Mouse (Mus musculus) stomach, embryonic 16.5 days (tissue): ENCODE results near the gene Scamp1. TPM values are rescaled to one million over a fixed set of nuclear protein-coding genes. Genes with fewer than 3 reads are reported as not detected.
A peak's percentile ranks its signal among the peaks of the same experiment; 100 is the strongest.

Experiments
- ATAC-seq: fragments of 200-750 bp; cut with Nextera tagmentation; 2 replicates; pipeline ENCODE4 v1.8.0; 2017; ENCODE audit warnings: moderate number of reproducible peaks, moderate TSS enrichment; ENCODE audit not compliant: insufficient read depth, low FRiP score
- H3K27ac ChIP-seq: fragments of 300-500 bp; sonication (generic); 2 replicates; pipeline ENCODE4 v1.5.1; 2014; ENCODE audit warnings: low read length
- H3K27me3 ChIP-seq: fragments of 300-500 bp; sonication (generic); 2 replicates; pipeline ENCODE4 v1.6.1; 2014; ENCODE audit warnings: low read length, control low read depth, mixed read lengths; ENCODE audit not compliant: control insufficient read depth, insufficient read depth
- H3K36me3 ChIP-seq: fragments of 300-500 bp; sonication (generic); 2 replicates; pipeline ENCODE4 v1.6.1; 2014; ENCODE audit warnings: low read length; ENCODE audit not compliant: control insufficient read depth, insufficient read depth
- H3K4me1 ChIP-seq: fragments of 300-500 bp; sonication (generic); 2 replicates; pipeline ENCODE4 v1.6.1; 2014; ENCODE audit warnings: low read length, control low read depth, mixed read lengths; ENCODE audit not compliant: control insufficient read depth, insufficient read depth
- H3K4me2 ChIP-seq: fragments of 300-500 bp; sonication (generic); 2 replicates; pipeline ENCODE4 v1.6.1; 2014; ENCODE audit warnings: low read depth, low read length, mixed read lengths
- H3K4me3 ChIP-seq: fragments of 300-500 bp; sonication (generic); replicated peaks from 2 replicates; pipeline ENCODE4 v1.5.1; 2014; ENCODE audit warnings: mild to moderate bottlenecking, low read length
- H3K9ac ChIP-seq: fragments of 300-500 bp; sonication (generic); 2 replicates; pipeline ENCODE4 v1.6.1; 2014; ENCODE audit warnings: low read length
- H3K9me3 ChIP-seq: fragments of 300-500 bp; sonication (generic); replicated peaks from 2 replicates; pipeline ENCODE4 v1.6.1; 2016; ENCODE audit warnings: low read length, control low read depth; ENCODE audit not compliant: control insufficient read depth
- WGBS: fragments of 180-500 bp; shearing (Covaris S2); extraction: QIAGEN DNeasy Blood & Tissue Kit; methylation state at CpG from one replicate; pipeline ENCODE4 v1.1.7; 2014; 5-methylcytosine and 5-hydroxymethylcytosine counted together
- polyA plus RNA-seq: library from polyadenylated mRNA; unstranded; fragments of >200 nt; fragmentation: Nextera tagmentation; extraction: Ambion mirVana; gene quantifications from 2 replicates; pipeline ENCODE4 v1.2.1, GENCODE M21; 2015

The Scamp1 gene
- polyA plus RNA-seq, 1 experiment from 2014 or later, result 47.7 TPM

- peaks cover 12% of the 10 kb centered on the region for H3K4me1 ChIP-seq
- peak overlapping the region; percentile 72; the same call in 1 of the 2 replicates for H3K27ac ChIP-seq
- H3K4me3 ChIP-seq, result no peak overlapping the region
- ATAC-seq, result peak; percentile 22; the same call in 1 of the 2 replicates
- H3K9me3 ChIP-seq, result peaks cover 3% of the 10 kb centered on the region; the same call in 1 of the 2 replicates
- H3K27me3 ChIP-seq, result no peaks in the 10 kb centered on the region
- 47% methylated on average over 5 of the region's 5 CpGs for WGBS
- H3K36me3 ChIP-seq, result no peaks in the 10 kb centered on the region
- H3K4me2 ChIP-seq, result 0 out of 2 replicates have a peak overlapping the region, but pooled peaks have one; percentile 6
- H3K9ac ChIP-seq, result no peak overlapping the region
Observed at GRCm38 (mm10) chr13:94253052-94253451, 32.6 kb downstream of the Scamp1 start.

GRCm38 (mm10) chr13:94250761-94251160 lies 34.9 kb downstream of the Scamp1 start:
- WGBS, result 92% methylated on average over 6 of the region's 8 CpGs
- H3K9me3 ChIP-seq, result peaks cover 3% of the 10 kb centered on the region; the same call in 1 of the 2 replicates
- no peaks in the 10 kb centered on the region for H3K36me3 ChIP-seq
- H3K4me2 ChIP-seq, result no peak overlapping the region
- no peak overlapping the region for H3K27ac ChIP-seq
- H3K4me3 ChIP-seq, result no peak overlapping the region
- no peak overlapping the region for H3K9ac ChIP-seq
- peaks cover 2% of the 10 kb centered on the region; the same call in 1 of the 2 replicates for H3K4me1 ChIP-seq
- H3K27me3 ChIP-seq, result no peaks in the 10 kb centered on the region
- ATAC-seq, result no peak

- no peak overlapping the region for H3K27ac ChIP-seq
- no peak overlapping the region for H3K4me2 ChIP-seq
- H3K27me3 ChIP-seq, result no peaks in the 10 kb centered on the region
- H3K9me3 ChIP-seq, result peaks cover under 1% of the 10 kb centered on the region; the same call in 1 of the 2 replicates
- H3K9ac ChIP-seq, result no peak overlapping the region
- ATAC-seq, result no peak
- H3K36me3 ChIP-seq, result no peaks in the 10 kb centered on the region
- H3K4me3 ChIP-seq, result no peak overlapping the region
- H3K4me1 ChIP-seq, result peaks cover 2% of the 10 kb centered on the region; the same call in 1 of the 2 replicates
- 78% methylated on average over 5 of the region's 6 CpGs for WGBS
Observed at GRCm38 (mm10) chr13:94250188-94250587, 35.5 kb downstream of the Scamp1 start.

GRCm38 (mm10) chr13:94242897-94243296 lies 42.8 kb downstream of the Scamp1 start:
- Histone ChIP-seq H3K27me3 (no peaks in the 10 kb centered on the region), H3K27ac (no peak overlapping the region), H3K4me1 (no peaks in the 10 kb centered on the region), H3K9me3 (no peaks in the 10 kb centered on the region), H3K9ac (no peak overlapping the region), H3K36me3 (no peaks in the 10 kb centered on the region), H3K4me3 (no peak overlapping the region), H3K4me2 (no peak overlapping the region)
- no peak for ATAC-seq
- 78% methylated on average over 2 of the region's 2 CpGs for WGBS

GRCm38 (mm10) chr13:94241892-94242524 lies 43.6 kb downstream of the Scamp1 start:
- H3K27me3 ChIP-seq, result no peaks in the 10 kb centered on the region
- no peak overlapping the region for H3K4me3 ChIP-seq
- 61% methylated on average over 4 of the region's 4 CpGs for WGBS
- H3K27ac ChIP-seq, result no peak overlapping the region
- no peak overlapping the region for H3K9ac ChIP-seq
- no peaks in the 10 kb centered on the region for H3K4me1 ChIP-seq
- H3K9me3 ChIP-seq, result no peaks in the 10 kb centered on the region
- no peaks in the 10 kb centered on the region for H3K36me3 ChIP-seq
- ATAC-seq, result no peak
- no peak overlapping the region for H3K4me2 ChIP-seq

GRCm38 (mm10) chr13:94240873-94241272 lies 44.8 kb downstream of the Scamp1 start:
- ATAC-seq, result no peak
- no peak overlapping the region for H3K4me2 ChIP-seq
- 32% methylated on average over 5 of the region's 5 CpGs for WGBS
- H3K4me1 ChIP-seq, result no peaks in the 10 kb centered on the region
- no peak overlapping the region for H3K27ac ChIP-seq
- no peaks in the 10 kb centered on the region for H3K27me3 ChIP-seq
- H3K4me3 ChIP-seq, result no peak overlapping the region
- no peaks in the 10 kb centered on the region for H3K9me3 ChIP-seq
- H3K9ac ChIP-seq, result no peak overlapping the region
- H3K36me3 ChIP-seq, result no peaks in the 10 kb centered on the region

GRCm38 (mm10) chr13:94240111-94240510 lies 45.5 kb downstream of the Scamp1 start:
- WGBS, result 83% methylated on average over 6 of the region's 6 CpGs
- no peaks in the 10 kb centered on the region for H3K9me3 ChIP-seq
- H3K27me3 ChIP-seq, result no peaks in the 10 kb centered on the region
- H3K9ac ChIP-seq, result no peak overlapping the region
- no peak overlapping the region for H3K27ac ChIP-seq
- H3K4me3 ChIP-seq, result no peak overlapping the region
- ATAC-seq, result no peak
- H3K36me3 ChIP-seq, result no peaks in the 10 kb centered on the region
- no peaks in the 10 kb centered on the region for H3K4me1 ChIP-seq
- H3K4me2 ChIP-seq, result no peak overlapping the region

- H3K4me3 ChIP-seq, result no peak overlapping the region
- ATAC-seq, result no peak
- H3K27me3 ChIP-seq, result no peaks in the 10 kb centered on the region
- WGBS, result 72% methylated on average over 4 of the region's 4 CpGs
- H3K36me3 ChIP-seq, result no peaks in the 10 kb centered on the region
- no peak overlapping the region for H3K27ac ChIP-seq
- H3K9ac ChIP-seq, result no peak overlapping the region
- H3K9me3 ChIP-seq, result no peaks in the 10 kb centered on the region
- no peaks in the 10 kb centered on the region for H3K4me1 ChIP-seq
- no peak overlapping the region for H3K4me2 ChIP-seq
Observed at GRCm38 (mm10) chr13:94239488-94239887, 46.2 kb downstream of the Scamp1 start.

- 86% methylated on average over 14 of the region's 14 CpGs for WGBS
- no peak for ATAC-seq
- no peaks in the 10 kb centered on the region for H3K4me1 ChIP-seq
Observed at GRCm38 (mm10) chr13:94231871-94232270, 53.8 kb downstream of the Scamp1 start.

More at GRCm38 (mm10) chr13:94231871-94232270, 53.8 kb downstream of the Scamp1 start:
- no peaks in the 10 kb centered on the region for H3K27me3 ChIP-seq
- no peak overlapping the region for H3K4me3 ChIP-seq
- no peaks in the 10 kb centered on the region; the same call in 1 of the 2 replicates for H3K36me3 ChIP-seq
- no peaks in the 10 kb centered on the region for H3K9me3 ChIP-seq
- H3K9ac ChIP-seq, result no peak overlapping the region
- no peak overlapping the region for H3K4me2 ChIP-seq
- H3K27ac ChIP-seq, result no peak overlapping the region
